15 mouse cellular contexts compared by ENCODE assay signal in genomic region chr13:34288129-34288528, GRCm38 (mm10). TPM values are rescaled to one million over a fixed set of nuclear protein-coding genes. Genes with fewer than 3 reads are reported as not detected.
DNase-seq lines count a peak whose midpoint lies in the region; ATAC-seq and TF ChIP-seq lines count a peak whose summit lies in the region.
"Had no signal": no experiment of that assay in that cellular context is flagged by ENCODE, and none has a peak within 500 bp of the region (broad histone marks: within the 10 kb centered on the region; RNA-seq: fewer than 3 reads in every experiment).

No protein-coding gene starts in this region.

- H3K27me3 ChIP-seq in liver, adult 2 months (ENCODE audit: control insufficient read depth, insufficient read depth, low read length): no peaks in the 10 kb centered on the region
- no peaks in the 10 kb centered on the region for H3K27me3 ChIP-seq in liver, embryonic 11.5 days (replicated peaks; ENCODE audit: control insufficient read depth, insufficient read depth, low read length)
- H3K27me3 ChIP-seq in forebrain, embryonic 16.5 days (replicated peaks; ENCODE audit: control insufficient read depth, insufficient read depth, low read length): no peaks in the 10 kb centered on the region
- H3K27me3 ChIP-seq in liver, embryonic 16.5 days (ENCODE audit: control insufficient read depth, insufficient read depth, low read depth, low read length): no peaks in the 10 kb centered on the region
- H3K27me3 ChIP-seq: embryonic facial prominence, embryonic 12.5 days; heart, embryonic 15.5 days; kidney, embryonic 15.5 days had no signal

- 33% methylated on average over 2 of the region's 2 CpGs for WGBS in liver, adult 2 months
- WGBS in liver, embryonic 11.5 days: 76% methylated on average over 2 of the region's 2 CpGs
- WGBS in forebrain, embryonic 16.5 days: 15% methylated on average over 2 of the region's 2 CpGs
- WGBS in liver, embryonic 16.5 days (ENCODE audit: insufficient replicate concordance): 83% methylated on average over 2 of the region's 2 CpGs

- DNase-seq in liver, adult 2 months (ENCODE audit: extremely low read depth, low read depth, low spot score): no peak
- no peak for DNase-seq in liver, embryonic 11.5 days (ENCODE audit: low spot score)
- DNase-seq in MN1 (ENCODE audit: low spot score): no peak
- no peak for DNase-seq in layer of hippocampus, postnatal 25 days (ENCODE audit: extremely low spot score in 1 of 2, low spot score in 1 of 2)
- DNase-seq in kidney, postnatal 4 days: no peak
- DNase-seq: cerebellum, postnatal 36 days; heart, adult 18-20 months; lung, adult 18-20 months had no signal

- H3K4me3 ChIP-seq in liver, adult 2 months (ENCODE audit: insufficient read depth, low read depth, low read length): no peak overlapping the region
- H3K4me3 ChIP-seq in liver, embryonic 11.5 days (ENCODE audit: low read depth, low read length): no peak overlapping the region
- H3K4me3 ChIP-seq in brown adipose tissue, adult 24 weeks (ENCODE audit: insufficient read depth, low read depth, low read length): no peak overlapping the region
- H3K4me3 ChIP-seq in forebrain, embryonic 16.5 days (replicated peaks; ENCODE audit: low read length): no peak overlapping the region
- H3K4me3 ChIP-seq in liver, embryonic 16.5 days (ENCODE audit: low read depth, low read length): no peak overlapping the region
- H3K4me3 ChIP-seq: embryonic facial prominence, embryonic 12.5 days; heart, embryonic 15.5 days; kidney, embryonic 15.5 days had no signal

- peaks cover 2% of the 10 kb centered on the region; the same call in 1 of the 2 replicates for H3K36me3 ChIP-seq in liver, adult 2 months (ENCODE audit: control insufficient read depth, insufficient read depth, low read length)
- H3K36me3 ChIP-seq in liver, embryonic 11.5 days (ENCODE audit: control insufficient read depth, insufficient read depth, low read length): peaks cover 2% of the 10 kb centered on the region; the same call in 1 of the 2 replicates
- H3K36me3 ChIP-seq in forebrain, embryonic 16.5 days (ENCODE audit: control insufficient read depth, insufficient read depth): 0 out of 2 replicates have a peak, but pooled peaks cover 2% of the 10 kb centered on the region
- H3K36me3 ChIP-seq in liver, embryonic 16.5 days (ENCODE audit: control insufficient read depth, insufficient read depth): peaks cover 15% of the 10 kb centered on the region
- H3K36me3 ChIP-seq: embryonic facial prominence, embryonic 12.5 days; heart, embryonic 15.5 days; kidney, embryonic 15.5 days had no signal

- TF ChIP-seq POLR2A in liver, adult 2 months (IDR thresholded peaks at IDR 0.05; ENCODE audit: extremely low read depth, insufficient read depth, low read length): no peak

- no peak overlapping the region for H3K9ac ChIP-seq in liver, adult 2 months (ENCODE audit: low read depth, low read length)
- no peak overlapping the region for H3K9ac ChIP-seq in liver, embryonic 11.5 days (ENCODE audit: low read depth, low read length)
- no peak overlapping the region for H3K9ac ChIP-seq in forebrain, embryonic 16.5 days (replicated peaks; ENCODE audit: low read depth, low read length)
- H3K9ac ChIP-seq in liver, embryonic 16.5 days (ENCODE audit: low read depth, low read length): no peak overlapping the region
- H3K9ac ChIP-seq: embryonic facial prominence, embryonic 12.5 days; heart, embryonic 15.5 days; kidney, embryonic 15.5 days had no signal

- TF ChIP-seq CTCF in liver, adult 2 months (IDR thresholded peaks at IDR 0.05; ENCODE audit: low read depth, low read length): no peak

- peak overlapping the region; percentile 85 for H3K27ac ChIP-seq in liver, adult 2 months (replicated peaks; ENCODE audit: insufficient read depth, low read depth, low read length)
- no peak overlapping the region; the same call in 1 of the 2 replicates for H3K27ac ChIP-seq in liver, embryonic 11.5 days (ENCODE audit: low read depth, low read length)
- peak overlapping the region; percentile 64 for H3K27ac ChIP-seq in brown adipose tissue, adult 24 weeks (replicated peaks; ENCODE audit: low read depth, low read length)
- peak overlapping the region; percentile 24 for H3K27ac ChIP-seq in forebrain, embryonic 16.5 days (ENCODE audit: low read length)
- H3K27ac ChIP-seq in liver, embryonic 16.5 days (ENCODE audit: low read length): peak overlapping the region; percentile 51; the same call in 1 of the 2 replicates
- H3K27ac ChIP-seq: embryonic facial prominence, embryonic 12.5 days; kidney, embryonic 15.5 days; macrophage had no signal

- ATAC-seq in liver, embryonic 11.5 days (replicated peaks; ENCODE audit: low FRiP score): no peak
- no peak for ATAC-seq in forebrain, embryonic 16.5 days
- no peak for ATAC-seq in liver, embryonic 16.5 days (ENCODE audit: low read depth)

- H3K9me3 ChIP-seq in liver, embryonic 11.5 days (ENCODE audit: control insufficient read depth, low read length): no peaks in the 10 kb centered on the region
- no peaks in the 10 kb centered on the region for H3K9me3 ChIP-seq in forebrain, embryonic 16.5 days (ENCODE audit: control insufficient read depth, low read length)
- H3K9me3 ChIP-seq in liver, embryonic 16.5 days (replicated peaks; ENCODE audit: control insufficient read depth, low read length): no peaks in the 10 kb centered on the region
- H3K9me3 ChIP-seq: embryonic facial prominence, embryonic 12.5 days; heart, embryonic 15.5 days; kidney, embryonic 15.5 days had no signal

- H3K79me2 ChIP-seq in liver, adult 2 months (ENCODE audit: control insufficient read depth, insufficient read depth, low read length): peaks cover 31% of the 10 kb centered on the region; the same call in 1 of the 2 replicates

- no peak overlapping the region for H3K4me2 ChIP-seq in liver, embryonic 11.5 days
- H3K4me2 ChIP-seq in forebrain, embryonic 16.5 days (ENCODE audit: low read length): no peak overlapping the region
- H3K4me2 ChIP-seq in liver, embryonic 16.5 days (ENCODE audit: low read depth, low read length): no peak overlapping the region
- H3K4me2 ChIP-seq: embryonic facial prominence, embryonic 12.5 days; heart, embryonic 15.5 days; kidney, embryonic 15.5 days had no signal

- H3K4me1 ChIP-seq in liver, adult 2 months (ENCODE audit: control insufficient read depth, insufficient read depth, low read length): peaks cover 38% of the 10 kb centered on the region
- peaks cover 7% of the 10 kb centered on the region for H3K4me1 ChIP-seq in liver, embryonic 11.5 days (replicated peaks; ENCODE audit: control insufficient read depth, insufficient read depth, low read length)
- peaks cover 12% of the 10 kb centered on the region for H3K4me1 ChIP-seq in brown adipose tissue, adult 24 weeks (ENCODE audit: control insufficient read depth, insufficient read depth, insufficient read length, low read length)
- H3K4me1 ChIP-seq in forebrain, embryonic 16.5 days (replicated peaks; ENCODE audit: control insufficient read depth, insufficient read depth, low read length): peaks cover 13% of the 10 kb centered on the region; the same call in 1 of the 2 replicates
- peaks cover 11% of the 10 kb centered on the region for H3K4me1 ChIP-seq in liver, embryonic 16.5 days (ENCODE audit: control insufficient read depth, low read depth, low read length)
- H3K4me1 ChIP-seq: embryonic facial prominence, embryonic 12.5 days had no signal

RNA-seq across cellular contexts. Expression of gene Slc22a23, which starts 56.9 kb away (rescaled TPM):
- total RNA-seq in liver, adult 2 months (2014; rRNA removed): 31.6 and 43.8 TPM in 2 replicates
- 50.6 and 53.2 TPM in 2 replicates for polyA plus RNA-seq in liver, adult 2 months (2012; rRNA removed)
- 11.0 and 11.6 TPM in 2 replicates for polyA plus RNA-seq in liver, embryonic 11.5 days (2014; fragmentation: Nextera tagmentation; extraction: Ambion mirVana)
- polyA plus RNA-seq in brown adipose tissue, adult 24 weeks (2012; ENCODE audit: insufficient read depth, insufficient read length, missing spikeins): 7.7 and 16.1 TPM in 2 replicates
- 11.2 and 13.0 TPM in 2 replicates for polyA plus RNA-seq in forebrain, embryonic 16.5 days (2015; fragmentation: Nextera tagmentation; extraction: Ambion mirVana)
- 6.7 and 8.2 TPM in 2 replicates for polyA plus RNA-seq in liver, embryonic 16.5 days (2015; fragmentation: Nextera tagmentation; extraction: Ambion mirVana)
- total RNA-seq in layer of hippocampus, postnatal 25 days (2021): 10 to 100 TPM; 43.3 to 43.7 TPM
